Mouse (Mus musculus): ENCODE results near the gene Ppp2r5b.

GRCm38 (mm10) chr19:6247526-6248300 is 12.0 kb upstream of the Ppp2r5b start:
- no peak for TF ChIP-seq CTCF (IDR thresholded peaks at IDR 0.05; ENCODE audit: low read depth)
- TF ChIP-seq EP300 (optimal IDR thresholded peaks at IDR 0.05) = no peak

All from stomach, postnatal 0 days (tissue).